ENCODE assay signal across 45 mouse cellular contexts in genomic region chr11:53435504-53435903, GRCm38 (mm10). TPM values are rescaled to one million over a fixed set of nuclear protein-coding genes. Genes with fewer than 3 reads are reported as not detected.
"Had no signal": no experiment of that assay in that cellular context is flagged by ENCODE, and none has a peak within 500 bp of the region (broad histone marks: within the 10 kb centered on the region; RNA-seq: fewer than 3 reads in every experiment).

No protein-coding gene starts in this region.

- H3K4me2 ChIP-seq: limb, embryonic 12.5 days; limb, embryonic 13.5 days; limb, embryonic 15.5 days; liver, embryonic 11.5 days; liver, embryonic 13.5 days; liver, embryonic 15.5 days; lung, embryonic 14.5 days; lung, embryonic 15.5 days; midbrain, embryonic 11.5 days; midbrain, embryonic 12.5 days; midbrain, embryonic 13.5 days; midbrain, embryonic 15.5 days; neural tube, embryonic 12.5 days; neural tube, embryonic 13.5 days had no signal

- H3K9me3 ChIP-seq: limb, embryonic 10.5 days; limb, embryonic 12.5 days; limb, embryonic 13.5 days; limb, embryonic 15.5 days; liver, embryonic 13.5 days; liver, embryonic 15.5 days; lung, embryonic 15.5 days; megakaryocyte, embryonic 14.5 days; midbrain, embryonic 10.5 days; midbrain, embryonic 12.5 days; midbrain, embryonic 13.5 days; midbrain, embryonic 15.5 days; neural tube, embryonic 12.5 days; neural tube, embryonic 13.5 days had no signal

- DNase-seq: left cerebral cortex, postnatal 4 days; liver; liver, embryonic 13.5 days; liver, postnatal 0 days; lung, adult 18-20 months; lung, adult 2 months; lung, embryonic 14.5 days; lung, postnatal 10 days; lung, postnatal 14 days; lung, postnatal 36 days; lung, postnatal 4 days; midbrain, embryonic 14.5 days had no signal

- H3K9ac ChIP-seq: limb, embryonic 12.5 days; limb, embryonic 13.5 days; limb, embryonic 15.5 days; liver, embryonic 13.5 days; liver, embryonic 14.5 days; liver, embryonic 15.5 days; liver, postnatal 0 days; lung, embryonic 14.5 days; lung, embryonic 15.5 days; midbrain, embryonic 12.5 days; midbrain, embryonic 13.5 days; midbrain, embryonic 15.5 days; neural tube, embryonic 12.5 days; neural tube, embryonic 13.5 days had no signal

- H3K27ac ChIP-seq: limb, embryonic 10.5 days; limb, embryonic 12.5 days; limb, embryonic 13.5 days; limb, embryonic 15.5 days; liver, embryonic 13.5 days; liver, embryonic 14.5 days; liver, embryonic 15.5 days; lung, embryonic 15.5 days; midbrain, embryonic 10.5 days; midbrain, embryonic 12.5 days; midbrain, embryonic 13.5 days; midbrain, embryonic 15.5 days; neural tube, embryonic 12.5 days; neural tube, embryonic 13.5 days had no signal

- ATAC-seq: liver, postnatal 0 days; lung, postnatal 0 days; midbrain, embryonic 13.5 days; midbrain, embryonic 15.5 days; midbrain, embryonic 16.5 days had no signal

- H3K4me1 ChIP-seq: neural tube, embryonic 12.5 days had no signal

- H3K27me3 ChIP-seq: limb, embryonic 12.5 days; limb, embryonic 13.5 days; limb, embryonic 15.5 days; liver, embryonic 13.5 days; liver, embryonic 15.5 days; lung, embryonic 15.5 days; midbrain, embryonic 12.5 days; midbrain, embryonic 13.5 days; midbrain, embryonic 15.5 days; neural tube, embryonic 12.5 days; neural tube, embryonic 13.5 days had no signal

- H3K4me3 ChIP-seq: limb, embryonic 10.5 days; limb, embryonic 12.5 days; limb, embryonic 13.5 days; limb, embryonic 15.5 days; liver, embryonic 13.5 days; liver, embryonic 15.5 days; lung, embryonic 15.5 days; megakaryocyte, embryonic 14.5 days; midbrain, embryonic 10.5 days; midbrain, embryonic 12.5 days; midbrain, embryonic 13.5 days; midbrain, embryonic 15.5 days; myocyte; neural tube, embryonic 12.5 days; neural tube, embryonic 13.5 days had no signal

- H3K36me3 ChIP-seq: limb, embryonic 10.5 days; limb, embryonic 12.5 days; limb, embryonic 13.5 days; limb, embryonic 15.5 days; liver, embryonic 13.5 days; liver, embryonic 15.5 days; lung, embryonic 15.5 days; midbrain, embryonic 10.5 days; midbrain, embryonic 12.5 days; midbrain, embryonic 13.5 days; midbrain, embryonic 15.5 days; neural tube, embryonic 12.5 days; neural tube, embryonic 13.5 days had no signal

RNA-seq across cellular contexts. Expression of gene Gdf9, which starts 4.7 kb away (rescaled TPM):
- total RNA-seq: monocyte, adult 5-6 weeks had no signal

RNA-seq across cellular contexts. Expression of gene Leap2, which starts 12.5 kb away (rescaled TPM):
- total RNA-seq: left cerebral cortex, postnatal 10 days; left cerebral cortex, postnatal 14 days; left cerebral cortex, postnatal 25 days; left cerebral cortex, postnatal 36 days; left cerebral cortex, postnatal 4 days; megakaryocyte progenitor cell, adult 5-6 weeks; megakaryocyte, adult 5-6 weeks; midbrain, postnatal 0 days; monocyte, adult 5-6 weeks had no signal
- polyA plus RNA-seq: limb, embryonic 10.5 days; limb, embryonic 11.5 days; limb, embryonic 14.5 days; limb, embryonic 15.5 days; lung, adult 2 months; lung, embryonic 14.5 days; lung, embryonic 15.5 days; lung, embryonic 16.5 days; lung, postnatal 0 days; macrophage; midbrain, embryonic 10.5 days; midbrain, embryonic 12.5 days; midbrain, embryonic 13.5 days; midbrain, embryonic 14.5 days; midbrain, embryonic 16.5 days; midbrain, postnatal 0 days; myocyte; neural tube, embryonic 11.5 days; neural tube, embryonic 12.5 days; neural tube, embryonic 13.5 days had no signal

RNA-seq across cellular contexts. Expression of gene Gm10447, which starts 21.4 kb away (rescaled TPM):
- total RNA-seq: left cerebral cortex, postnatal 10 days; left cerebral cortex, postnatal 14 days; left cerebral cortex, postnatal 4 days; megakaryocyte progenitor cell, adult 5-6 weeks; megakaryocyte-erythroid progenitor cell, adult 5-6 weeks; midbrain, postnatal 0 days; monocyte, adult 5-6 weeks had no signal
- polyA plus RNA-seq: lung, embryonic 14.5 days; lung, embryonic 15.5 days; lung, postnatal 0 days; macrophage; midbrain, embryonic 10.5 days; midbrain, embryonic 11.5 days; midbrain, embryonic 12.5 days; midbrain, embryonic 13.5 days; midbrain, embryonic 14.5 days; midbrain, embryonic 15.5 days; neural tube, embryonic 11.5 days; neural tube, embryonic 13.5 days had no signal

RNA-seq across cellular contexts. Expression of gene Shroom1, which starts 21.5 kb away (rescaled TPM):
- total RNA-seq: megakaryocyte-erythroid progenitor cell, adult 5-6 weeks; monocyte, adult 5-6 weeks had no signal
- polyA plus RNA-seq: macrophage had no signal
